Mouse (Mus musculus) stomach, postnatal 0 days (tissue): ENCODE data around the gene Prn. TPM values are rescaled to one million over a fixed set of nuclear protein-coding genes. Genes with fewer than 3 reads are reported as not detected.

Experiments
- ATAC-seq: fragments of 200-750 bp; cut with Nextera tagmentation; 2 replicates; pipeline ENCODE4 v1.8.0; 2017; ENCODE audit not compliant: low FRiP score, low TSS enrichment
- DNase-seq: peaks from one replicate; pipeline ENCODE4 v3.0.0-alpha.2; 2016; ENCODE audit warnings: low spot score
- H3K27ac ChIP-seq: fragments of 300-500 bp; sonication (generic); replicated peaks from 2 replicates; pipeline ENCODE4 v1.5.1; 2014; ENCODE audit warnings: mild to moderate bottlenecking, control low read depth
- H3K27me3 ChIP-seq: fragments of 300-500 bp; sonication (generic); 2 replicates; pipeline ENCODE4 v1.6.1; 2014; ENCODE audit warnings: low read length; ENCODE audit not compliant: control insufficient read depth, insufficient read depth
- H3K36me3 ChIP-seq: fragments of 300-500 bp; sonication (generic); 2 replicates; pipeline ENCODE4 v1.6.1; 2014; ENCODE audit warnings: low read length, mixed read lengths; ENCODE audit not compliant: control insufficient read depth, insufficient read depth
- H3K4me1 ChIP-seq: fragments of 300-500 bp; sonication (generic); replicated peaks from 2 replicates; pipeline ENCODE4 v1.6.1; 2014; ENCODE audit warnings: antibody characterized with exemption; ENCODE audit not compliant: control insufficient read depth, insufficient read depth
- H3K4me2 ChIP-seq: fragments of 300-500 bp; sonication (generic); replicated peaks from 2 replicates; pipeline ENCODE4 v1.6.1; 2014; ENCODE audit warnings: low read depth, mild to moderate bottlenecking, control low read depth, moderate library complexity
- H3K4me3 ChIP-seq: fragments of 300-500 bp; sonication (generic); 2 replicates; pipeline ENCODE4 v1.5.1; 2014; ENCODE audit warnings: low read depth, low read length, control low read depth
- H3K9ac ChIP-seq: fragments of 300-500 bp; sonication (generic); 2 replicates; pipeline ENCODE4 v1.6.1; 2014; ENCODE audit warnings: mild to moderate bottlenecking, low read length, control low read depth, mixed read lengths
- H3K9me3 ChIP-seq: fragments of 300-500 bp; sonication (generic); 2 replicates; pipeline ENCODE4 v1.6.1; 2016; ENCODE audit warnings: low read length; ENCODE audit not compliant: control insufficient read depth
- CTCF ChIP-seq: IDR thresholded peaks from 2 replicates; pipeline ENCODE4 v1.5.1; 2016; ENCODE audit warnings: antibody characterized with exemption, low read depth, mild to moderate bottlenecking, moderate library complexity
- EP300 ChIP-seq: optimal IDR thresholded peaks from 2 replicates; pipeline ENCODE3; 2016; ENCODE audit warnings: antibody characterized with exemption
- WGBS: fragments of 180-500 bp; shearing (Covaris S2); extraction: QIAGEN DNeasy Blood & Tissue Kit; methylation state at CpG from one replicate; pipeline ENCODE4 v1.1.7; 2014; 5-methylcytosine and 5-hydroxymethylcytosine counted together
- polyA plus RNA-seq: library from polyadenylated mRNA; unstranded; fragments of >200 nt; fragmentation: Nextera tagmentation; extraction: Ambion mirVana; gene quantifications from 2 replicates; pipeline ENCODE4 v1.2.1, GENCODE M21; 2015

Prn gene
- polyA plus RNA-seq, 1 experiment from 2014 or later = 0.17 TPM

GRCm38 (mm10) chr2:131905025-131905424 lies 4.7 kb upstream of the Prn start:
- no peak for ATAC-seq
- no peak overlapping the region for H3K9ac ChIP-seq
- WGBS = 45% methylated on average over 5 of the region's 5 CpGs

DNA sequence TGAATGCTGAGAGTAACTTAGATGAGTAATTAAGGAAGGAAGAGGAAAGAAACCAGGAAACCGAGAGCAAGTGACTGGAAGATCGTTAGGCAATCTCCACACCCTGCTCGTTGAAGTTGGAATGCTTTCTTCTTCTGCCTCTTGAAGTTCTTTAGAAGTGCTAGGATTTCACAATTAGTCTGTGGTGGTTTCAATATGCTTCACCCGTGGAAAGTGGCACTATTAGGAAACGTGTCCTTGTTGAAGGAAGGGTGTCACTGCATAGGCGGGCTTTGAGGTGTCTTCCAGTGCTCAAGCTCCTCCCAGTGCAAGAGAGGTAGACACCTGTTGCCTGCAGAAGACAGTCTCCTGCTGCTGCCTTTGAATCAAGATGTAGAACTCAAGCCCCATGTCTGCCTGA lies 4.0 kb upstream of the Prn start:
- no peak for ATAC-seq
- DNase-seq = no peak
- Histone ChIP-seq H3K9me3 (no peaks in the 10 kb centered on the region), H3K4me3 (no peak overlapping the region), H3K9ac (no peak overlapping the region), H3K4me1 (no peaks in the 10 kb centered on the region; the same call in 1 of the 2 replicates), H3K4me2 (no peak overlapping the region), H3K36me3 (no peaks in the 10 kb centered on the region), H3K27me3 (no peaks in the 10 kb centered on the region), H3K27ac (no peak overlapping the region)
- TF ChIP-seq CTCF = no peak
- TF ChIP-seq EP300 = no peak
- WGBS = 70% methylated on average over 6 of the region's 6 CpGs

More at GRCm38 (mm10) chr2:131905025-131905424, 4.7 kb upstream of the Prn start:
- no peaks in the 10 kb centered on the region for H3K36me3 ChIP-seq
- TF ChIP-seq CTCF (no peak), EP300 (no peak)
- H3K27me3 ChIP-seq = no peaks in the 10 kb centered on the region
- no peak overlapping the region for H3K4me2 ChIP-seq
- no peaks in the 10 kb centered on the region for H3K9me3 ChIP-seq
- no peak overlapping the region for H3K27ac ChIP-seq
- H3K4me1 ChIP-seq = no peaks in the 10 kb centered on the region
- no peak for DNase-seq
- H3K4me3 ChIP-seq = no peak overlapping the region

GRCm38 (mm10) chr2:131906266-131906665 lies 3.5 kb upstream of the Prn start:
- H3K36me3 ChIP-seq = no peaks in the 10 kb centered on the region
- no peak overlapping the region for H3K9ac ChIP-seq
- no peaks in the 10 kb centered on the region for H3K9me3 ChIP-seq
- no peak overlapping the region for H3K27ac ChIP-seq
- no peak for DNase-seq
- ATAC-seq = no peak
- H3K4me1 ChIP-seq = no peaks in the 10 kb centered on the region; the same call in 1 of the 2 replicates
- 82% methylated on average over 3 of the region's 3 CpGs for WGBS
- H3K4me3 ChIP-seq = no peak overlapping the region
- TF ChIP-seq EP300 (no peak), CTCF (no peak)
- H3K4me2 ChIP-seq = no peak overlapping the region
- H3K27me3 ChIP-seq = no peaks in the 10 kb centered on the region

DNA sequence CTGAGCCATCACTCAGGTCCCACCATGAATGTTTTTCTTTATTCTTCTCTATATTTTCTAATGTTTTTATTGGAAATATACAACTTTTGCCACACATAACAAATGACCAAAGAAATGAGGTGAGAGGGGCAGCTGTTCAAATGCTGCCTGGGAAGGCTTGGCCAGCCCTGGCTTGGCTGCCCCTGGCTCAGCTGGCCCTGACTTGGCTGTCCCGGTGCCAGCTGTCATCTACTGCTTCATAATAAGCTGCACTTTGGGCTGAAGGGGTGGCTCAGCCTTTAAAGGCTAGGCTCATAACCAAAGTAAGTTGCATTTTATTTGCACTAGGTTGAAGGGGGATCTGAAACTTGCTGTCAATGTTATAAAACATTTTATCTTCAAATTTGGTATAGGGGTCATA lies 2.9 kb upstream of the Prn start:
- Histone ChIP-seq H3K9ac (no peak overlapping the region), H3K36me3 (no peaks in the 10 kb centered on the region), H3K27ac (no peak overlapping the region), H3K4me3 (no peak overlapping the region), H3K27me3 (no peaks in the 10 kb centered on the region), H3K4me2 (no peak overlapping the region), H3K4me1 (no peaks in the 10 kb centered on the region; the same call in 1 of the 2 replicates), H3K9me3 (no peaks in the 10 kb centered on the region)
- TF ChIP-seq CTCF (no peak), EP300 (no peak)
- DNase-seq = no peak
- WGBS = 62% methylated on average over 1 of the region's 1 CpGs
- no peak for ATAC-seq

DNA sequence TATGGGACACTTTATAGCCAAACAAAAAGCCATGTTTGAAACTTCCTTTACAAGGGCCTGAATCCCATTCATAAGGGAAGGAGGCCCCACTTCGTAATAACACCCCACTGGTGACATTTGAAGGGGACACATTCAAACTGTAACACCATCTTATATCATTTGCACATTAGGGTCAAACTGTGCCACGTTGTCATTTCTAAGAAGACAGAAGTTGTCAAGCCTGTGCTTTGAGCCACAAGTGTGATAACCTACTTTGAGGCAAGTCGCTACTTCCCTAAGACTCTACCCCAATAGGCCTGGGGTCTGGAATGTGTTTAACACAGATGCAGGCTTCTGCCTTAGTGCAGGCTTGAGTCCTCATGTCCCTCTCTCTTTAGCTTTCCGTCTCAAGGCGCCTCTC lies 2.4 kb upstream of the Prn start:
- ATAC-seq (no peak), DNase-seq (no peak)
- Histone ChIP-seq H3K4me1 (no peaks in the 10 kb centered on the region; the same call in 1 of the 2 replicates), H3K9ac (no peak overlapping the region), H3K27me3 (no peaks in the 10 kb centered on the region), H3K9me3 (no peaks in the 10 kb centered on the region), H3K4me3 (no peak overlapping the region), H3K27ac (no peak overlapping the region), H3K36me3 (no peaks in the 10 kb centered on the region), H3K4me2 (no peak overlapping the region)
- TF ChIP-seq EP300 (no peak), CTCF (no peak)
- 83% methylated on average over 5 of the region's 5 CpGs for WGBS

GRCm38 (mm10) chr2:131908351-131908861 lies 1.4 kb upstream of the Prn start:
- H3K4me1 ChIP-seq = no peaks in the 10 kb centered on the region; the same call in 1 of the 2 replicates
- H3K9me3 ChIP-seq = no peaks in the 10 kb centered on the region
- ATAC-seq = peak; percentile 39; the same call in 1 of the 2 replicates
- no peak overlapping the region for H3K9ac ChIP-seq
- no peak overlapping the region for H3K4me3 ChIP-seq
- DNase-seq = no peak
- 71% methylated on average over 7 of the region's 7 CpGs for WGBS
- TF ChIP-seq CTCF = no peak
- peak overlapping the region; percentile 58 for H3K27ac ChIP-seq
- no peak overlapping the region for H3K4me2 ChIP-seq
- H3K27me3 ChIP-seq = no peaks in the 10 kb centered on the region
- no peaks in the 10 kb centered on the region for H3K36me3 ChIP-seq
